Mouse (Mus musculus): ENCODE results near the gene Prr12. TPM values are rescaled to one million over a fixed set of nuclear protein-coding genes. Genes with fewer than 3 reads are reported as not detected.
A peak's percentile ranks its signal among the peaks of the same experiment; 100 is the strongest.
"Not testable (repeated sequence)": the region's sequence is repeated elsewhere in the genome, so short reads cannot be mapped to it uniquely, and the experiment has no call there.

The Prr12 gene
- total RNA-seq, 4 experiments from 2014 or later, result 22.4 to 26.3 (median 24.9) TPM

GRCm38 (mm10) chr7:45024281-45025248, 28.1 kb downstream of the Prr12 start:
- no peak for DNase-seq (ENCODE audit: low spot score)

DNA sequence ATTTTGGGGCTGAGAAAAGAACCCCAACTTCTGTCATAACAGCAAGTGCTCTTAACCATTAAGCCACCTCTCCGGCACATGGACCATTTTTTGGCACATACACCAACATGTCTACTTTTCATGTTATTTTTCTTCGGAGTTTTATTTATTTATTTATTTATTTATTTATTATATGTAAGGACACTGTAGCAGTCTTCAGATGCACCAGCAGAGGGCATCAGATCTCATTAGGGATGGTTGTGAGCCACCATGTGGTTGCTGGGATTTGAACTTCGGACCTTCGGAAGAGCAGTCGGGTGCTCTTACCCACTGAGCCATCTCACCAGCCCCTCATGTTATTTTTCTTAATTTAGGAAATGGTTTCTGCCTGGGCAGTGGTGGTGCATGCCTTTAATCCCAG, 29.0 kb downstream of the Prr12 start:
- DNase-seq (ENCODE audit: low spot score), result not testable (repeated sequence)

GRCm38 (mm10) chr7:45020225-45020624, 32.5 kb downstream of the Prr12 start:
- DNase-seq (ENCODE audit: low spot score), result no peak

GRCm38 (mm10) chr7:45019031-45019571, 33.6 kb downstream of the Prr12 start:
- peak; percentile 91 for DNase-seq (ENCODE audit: low spot score)

- peak; percentile 99 for DNase-seq (ENCODE audit: low spot score)
These were observed 35.2 kb downstream of the Prr12 start, which contains the start of gene Rras for GRCm38 (mm10) chr7:45017242-45018061. Gene Rras (plus strand): TSS chr7:45017961.

GRCm38 (mm10) chr7:45016761-45017160, 35.9 kb downstream of the Prr12 start:
- DNase-seq (ENCODE audit: low spot score), result no peak

GRCm38 (mm10) chr7:45015957-45016612, 36.6 kb downstream of the Prr12 start, which contains the start of gene Scaf1:
Gene Scaf1 (minus strand): TSS chr7:45016363.
- DNase-seq (ENCODE audit: low spot score), result peak; percentile 99

GRCm38 (mm10) chr7:45015344-45015956, 37.2 kb downstream of the Prr12 start:
- no peak for DNase-seq (ENCODE audit: low spot score)

DNA sequence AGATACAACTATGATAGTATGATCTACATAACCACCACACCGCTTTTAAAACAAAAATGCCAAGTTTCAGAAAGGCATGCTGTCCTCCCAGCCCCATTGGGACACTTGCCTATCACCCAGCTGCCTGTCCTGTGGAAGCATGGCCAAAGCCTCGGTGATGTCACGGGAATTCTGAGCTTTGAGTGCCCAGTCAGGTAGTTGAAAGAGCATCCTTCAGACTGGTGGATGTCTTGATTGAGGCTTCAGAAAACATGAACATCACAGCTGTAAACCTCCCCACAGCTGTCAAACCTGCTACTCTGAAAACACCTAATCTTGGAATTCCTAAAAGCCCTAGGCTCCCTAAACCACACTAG, 38.6 kb downstream of the Prr12 start:
- no peak for DNase-seq (ENCODE audit: low spot score)

DNA sequence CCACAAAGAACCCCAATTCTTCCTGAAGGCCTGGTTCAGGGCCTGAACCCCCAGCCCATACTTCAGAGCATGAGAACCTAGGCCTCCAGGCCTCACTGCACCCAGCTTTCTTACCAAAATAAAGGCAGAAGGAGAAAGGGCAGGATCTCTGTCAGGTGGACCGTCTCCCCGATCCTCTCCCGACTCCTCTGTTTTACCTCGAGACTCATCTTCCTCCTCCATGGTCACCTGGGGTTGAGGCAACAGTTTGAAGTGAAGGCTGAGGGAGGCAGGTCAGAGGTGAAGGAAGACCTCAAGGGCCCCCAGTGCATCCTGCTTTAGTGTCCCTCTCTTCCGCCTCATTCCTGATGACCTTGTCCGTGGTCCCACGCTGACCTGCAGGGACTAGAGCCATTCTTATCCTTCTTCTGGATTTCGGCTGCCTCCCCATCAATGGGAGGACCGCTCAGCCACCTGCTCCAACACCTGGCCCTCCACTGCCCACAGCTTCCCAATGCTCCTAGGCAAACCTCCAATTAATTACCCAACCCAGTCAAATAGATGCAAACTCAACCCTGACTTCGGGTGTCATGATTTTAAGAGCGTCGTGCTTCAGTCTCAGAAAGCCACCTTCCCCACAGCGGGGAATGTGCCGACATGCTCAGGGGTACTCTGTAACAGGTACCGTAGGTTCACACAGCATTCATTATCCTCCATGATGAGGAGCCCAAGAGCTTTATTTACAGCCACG, 39.1 kb downstream of the Prr12 start:
- DNase-seq (ENCODE audit: low spot score), result no peak

DNA sequence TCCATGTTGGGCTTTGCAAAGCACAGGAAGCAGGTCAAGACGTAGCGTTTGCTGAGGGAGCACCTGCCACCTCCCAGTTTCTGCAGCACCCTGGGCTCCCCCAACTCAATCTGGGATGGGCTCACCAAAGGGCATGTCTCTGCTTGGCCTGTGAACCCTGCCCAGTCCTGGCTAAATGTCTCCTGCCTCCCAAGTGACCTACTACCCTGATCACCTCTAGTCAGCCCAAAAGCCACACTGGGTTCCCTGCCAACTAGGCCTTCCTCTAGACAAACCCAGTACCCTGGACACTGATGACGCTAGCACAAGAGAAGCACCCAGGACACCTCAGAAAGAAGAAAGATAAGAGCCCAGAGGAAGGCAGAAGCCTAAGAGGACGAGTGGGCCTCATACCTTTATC, 39.9 kb downstream of the Prr12 start:
- no peak for DNase-seq (ENCODE audit: low spot score)

DNA sequence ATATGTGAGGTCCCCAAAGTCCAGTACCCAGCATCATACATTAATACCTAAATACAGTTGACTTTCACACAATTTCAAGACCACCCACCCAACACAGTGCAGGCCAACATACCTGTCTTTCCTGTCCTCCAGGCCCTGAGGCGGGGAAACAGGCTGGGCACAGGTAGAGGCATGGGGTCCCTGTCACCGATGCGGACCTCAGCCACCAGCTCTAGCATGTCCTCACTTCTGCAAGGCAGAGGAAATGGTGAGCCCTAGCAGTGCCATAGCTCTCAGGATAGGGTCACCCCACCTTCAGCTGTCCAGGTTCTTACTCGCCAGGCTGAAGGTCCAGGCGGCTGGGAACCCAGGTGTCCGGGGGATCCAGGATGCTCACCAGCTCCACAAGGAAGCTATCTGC, 40.7 kb downstream of the Prr12 start:
- DNase-seq (ENCODE audit: low spot score), result no peak

DNA sequence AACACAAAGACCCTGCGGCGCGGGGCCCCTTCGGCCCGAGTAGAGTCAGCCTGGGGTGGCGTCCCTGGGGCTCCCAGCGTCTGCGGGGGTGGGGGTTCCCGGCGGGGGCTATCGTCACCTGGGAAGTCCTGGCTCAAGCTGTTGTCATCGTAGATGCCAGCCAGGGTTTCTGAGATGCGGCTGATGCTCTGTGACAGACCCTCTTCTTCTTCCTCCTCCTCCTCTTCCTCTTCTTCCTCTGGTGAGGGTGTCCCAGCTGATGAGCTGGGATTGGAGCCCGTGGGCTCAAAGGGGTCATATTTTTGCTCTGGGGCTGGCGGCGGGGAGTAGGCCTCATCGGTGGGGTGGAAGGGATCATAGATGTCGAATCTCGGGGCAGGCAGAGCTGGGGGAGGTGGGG, 44.3 kb downstream of the Prr12 start:
- no peak for DNase-seq (ENCODE audit: low spot score)

DNA sequence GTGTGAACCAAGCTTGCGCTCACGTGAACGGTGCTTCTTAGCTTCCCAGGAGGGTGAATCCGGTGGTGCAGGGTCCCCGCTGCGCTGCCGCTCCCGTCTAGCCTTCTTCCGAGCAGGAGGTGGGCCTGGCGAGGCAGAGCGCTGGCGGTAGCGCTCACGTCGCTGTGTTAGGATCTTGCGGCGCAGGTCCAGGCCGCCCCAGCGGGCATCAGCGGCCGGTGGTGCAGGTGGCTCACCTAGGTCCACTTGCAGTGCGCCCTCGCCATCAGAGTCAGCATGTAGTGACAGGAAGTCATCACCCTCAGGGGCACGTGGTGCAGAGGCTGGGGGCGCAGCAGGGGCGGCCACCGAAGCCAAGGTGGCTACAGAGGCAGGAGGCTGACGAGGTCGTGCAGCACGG, 44.8 kb downstream of the Prr12 start:
- no peak for DNase-seq (ENCODE audit: low spot score)

DNA sequence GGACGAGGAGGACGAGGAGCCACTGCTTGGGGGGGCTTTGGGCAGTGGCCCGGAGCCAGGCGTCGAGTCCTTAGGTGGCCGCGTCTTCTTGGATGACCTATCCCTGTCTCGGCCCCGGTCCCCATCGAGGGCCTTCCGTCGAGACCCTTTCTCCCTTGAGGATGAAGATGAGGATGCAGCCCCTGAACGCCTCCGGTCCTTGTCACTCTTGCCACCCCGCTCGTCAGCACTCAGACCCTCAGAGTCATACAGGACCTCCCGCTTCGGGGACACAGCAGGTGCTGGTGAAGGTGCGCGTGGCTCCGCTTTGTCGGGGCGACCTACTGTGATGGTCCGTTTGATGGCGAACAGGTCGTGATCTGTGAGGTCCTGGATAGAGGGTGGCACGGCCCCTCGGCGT, 45.5 kb downstream of the Prr12 start:
- no peak for DNase-seq (ENCODE audit: low spot score)

DNA sequence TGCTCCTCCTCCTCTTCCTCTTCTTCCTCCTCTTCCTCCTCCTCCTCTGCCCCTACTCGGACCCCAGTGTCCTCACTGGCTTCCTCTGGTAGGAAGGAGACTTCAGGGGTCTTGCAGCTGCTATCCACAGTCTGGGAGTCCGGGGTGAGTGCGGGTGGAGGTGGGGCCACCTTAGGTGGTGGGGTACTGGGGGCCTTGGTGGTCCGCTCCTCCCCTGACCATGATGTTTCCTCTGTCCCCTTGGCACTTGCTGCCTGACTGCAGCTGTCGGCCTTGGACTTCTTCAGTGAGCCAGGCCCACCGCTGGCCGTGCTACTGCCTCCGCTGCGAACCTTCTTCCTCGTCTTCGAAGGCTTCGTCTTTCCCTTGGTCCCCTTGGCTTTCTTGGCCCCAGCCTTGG, 46.2 kb downstream of the Prr12 start:
- no peak for DNase-seq (ENCODE audit: low spot score)

DNA sequence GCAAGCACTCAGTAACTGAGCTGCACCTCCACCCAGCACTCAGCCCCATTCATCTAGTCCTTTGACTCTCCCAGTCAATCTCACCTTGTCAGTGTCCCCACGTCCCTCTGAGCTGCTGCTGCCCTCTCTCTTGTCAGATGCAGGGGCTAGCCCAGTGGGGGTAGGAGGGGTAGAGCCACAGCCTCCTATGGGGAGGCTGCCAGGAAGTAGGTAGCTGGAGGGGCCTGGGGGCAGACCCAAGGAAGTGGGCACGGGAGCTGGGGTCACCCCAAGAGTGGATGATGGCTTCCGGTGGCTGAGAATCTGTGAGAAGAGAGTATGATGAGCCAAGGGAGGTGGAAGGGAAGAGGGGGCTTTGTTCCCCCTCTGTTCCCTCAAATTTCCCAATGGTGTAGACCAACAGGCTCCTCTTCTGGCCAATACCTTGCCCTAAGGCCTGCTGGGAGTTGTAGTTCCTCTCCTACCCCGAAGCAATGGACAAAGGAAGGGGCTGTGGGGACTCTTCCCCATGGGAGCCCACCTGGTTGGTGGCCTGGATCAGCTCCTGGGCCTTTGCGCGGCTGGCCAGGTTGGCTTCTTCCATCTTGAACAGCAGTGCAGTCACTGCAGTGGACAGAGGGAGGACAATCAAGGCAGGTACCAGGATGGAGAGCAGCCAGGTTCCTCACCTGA, 47.2 kb downstream of the Prr12 start:
- DNase-seq (ENCODE audit: low spot score), result no peak

GRCm38 (mm10) chr7:45004546-45004945, 48.1 kb downstream of the Prr12 start:
- DNase-seq (ENCODE audit: low spot score), result no peak

DNA sequence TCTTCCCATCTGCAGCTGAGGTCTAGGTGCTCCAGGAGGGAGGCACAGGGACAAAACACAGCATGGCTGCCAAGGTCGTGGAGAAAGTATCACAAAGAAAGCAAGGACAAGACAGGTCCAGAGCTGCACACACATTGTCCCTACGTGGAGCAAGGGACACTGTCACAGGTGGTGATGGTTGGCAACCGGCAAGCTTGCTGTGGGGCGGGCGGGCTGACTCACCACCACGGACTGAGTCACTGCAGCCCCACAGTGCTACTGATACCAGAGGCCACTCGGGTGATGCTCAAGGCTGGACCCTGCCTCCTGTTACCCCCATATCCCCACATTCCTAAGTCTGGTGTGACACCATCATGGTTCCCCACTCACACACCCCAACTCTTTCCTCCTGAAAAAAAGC, 50.2 kb downstream of the Prr12 start:
- no peak for DNase-seq (ENCODE audit: low spot score)

- no peak for DNase-seq (ENCODE audit: low spot score)
These were observed 52.1 kb downstream of the Prr12 start for GRCm38 (mm10) chr7:45000539-45001114.
